Mouse (Mus musculus): ENCODE results near the gene Prrc2b. TPM values are rescaled to one million over a fixed set of nuclear protein-coding genes. Genes with fewer than 3 reads are reported as not detected.
A peak's percentile ranks its signal among the peaks of the same experiment; 100 is the strongest.

Prrc2b gene
- polyA plus RNA-seq, 1 experiment from 2014 or later: 44.8 TPM

GRCm38 (mm10) chr2:32163057-32163456, 12.2 kb downstream of the Prrc2b start:
- H3K4me1 ChIP-seq: peaks cover 49% of the 10 kb centered on the region
- WGBS: 88% methylated on average over 3 of the region's 3 CpGs
- H3K27me3 ChIP-seq: no peaks in the 10 kb centered on the region
- no peaks in the 10 kb centered on the region for H3K9me3 ChIP-seq
- no peak overlapping the region for H3K27ac ChIP-seq
- peaks cover 34% of the 10 kb centered on the region for H3K36me3 ChIP-seq
- H3K4me3 ChIP-seq: no peak overlapping the region
- no peak for ATAC-seq (ENCODE audit: insufficient number of reproducible peaks, insufficient read depth, low FRiP score, low TSS enrichment, low read depth)
- H3K4me2 ChIP-seq: no peak overlapping the region
- H3K9ac ChIP-seq: no peak overlapping the region

- Histone ChIP-seq H3K36me3 (peaks cover 31% of the 10 kb centered on the region), H3K27me3 (no peaks in the 10 kb centered on the region), H3K4me3 (no peak overlapping the region), H3K9me3 (no peaks in the 10 kb centered on the region), H3K4me1 (peaks cover 53% of the 10 kb centered on the region), H3K9ac (0 out of 2 replicates have a peak overlapping the region, but pooled peaks have one; percentile 22), H3K27ac (no peak overlapping the region), H3K4me2 (no peak overlapping the region)
- no peak for ATAC-seq (ENCODE audit: insufficient number of reproducible peaks, insufficient read depth, low FRiP score, low TSS enrichment, low read depth)
- 81% methylated on average over 12 of the region's 12 CpGs for WGBS
Measured at GRCm38 (mm10) chr2:32164503-32164902, 13.6 kb downstream of the Prrc2b start.

GRCm38 (mm10) chr2:32165040-32165800, 14.3 kb downstream of the Prrc2b start:
- H3K27ac ChIP-seq: no peak overlapping the region
- no peaks in the 10 kb centered on the region for H3K27me3 ChIP-seq
- H3K4me2 ChIP-seq: no peak overlapping the region
- no peaks in the 10 kb centered on the region for H3K9me3 ChIP-seq
- ATAC-seq (ENCODE audit: insufficient number of reproducible peaks, insufficient read depth, low FRiP score, low TSS enrichment, low read depth): no peak
- WGBS: 88% methylated on average over 11 of the region's 11 CpGs
- H3K36me3 ChIP-seq: peaks cover 24% of the 10 kb centered on the region
- no peak overlapping the region for H3K4me3 ChIP-seq
- peaks cover 60% of the 10 kb centered on the region for H3K4me1 ChIP-seq
- H3K9ac ChIP-seq: no peak overlapping the region

GRCm38 (mm10) chr2:32166581-32166980, 15.7 kb downstream of the Prrc2b start:
- peak overlapping the region; percentile 52 for H3K4me2 ChIP-seq
- H3K36me3 ChIP-seq: peaks cover 14% of the 10 kb centered on the region
- no peak overlapping the region for H3K4me3 ChIP-seq
- H3K9me3 ChIP-seq: no peaks in the 10 kb centered on the region
- H3K27me3 ChIP-seq: no peaks in the 10 kb centered on the region
- peaks cover 66% of the 10 kb centered on the region for H3K4me1 ChIP-seq
- no peak for ATAC-seq (ENCODE audit: insufficient number of reproducible peaks, insufficient read depth, low FRiP score, low TSS enrichment, low read depth)
- 5% methylated on average over 10 of the region's 10 CpGs for WGBS
- peak overlapping the region; percentile 19 for H3K27ac ChIP-seq
- peak overlapping the region; percentile 54 for H3K9ac ChIP-seq

GRCm38 (mm10) chr2:32167034-32167770, 16.3 kb downstream of the Prrc2b start:
- Histone ChIP-seq H3K27ac (peak overlapping the region; percentile 85), H3K4me2 (peak overlapping the region; percentile 52), H3K9ac (peak overlapping the region; percentile 54), H3K9me3 (no peaks in the 10 kb centered on the region), H3K36me3 (peaks cover 8% of the 10 kb centered on the region), H3K27me3 (no peaks in the 10 kb centered on the region), H3K4me1 (peaks cover 70% of the 10 kb centered on the region), H3K4me3 (peak overlapping the region; percentile 11; the same call in 1 of the 2 replicates)
- ATAC-seq (ENCODE audit: insufficient number of reproducible peaks, insufficient read depth, low FRiP score, low TSS enrichment, low read depth): no peak; the same call in 1 of the 2 replicates
- 12% methylated on average over 16 of the region's 16 CpGs for WGBS

- 3% methylated on average over 7 of the region's 7 CpGs for WGBS
- H3K9ac ChIP-seq: peak overlapping the region; percentile 54
- no peaks in the 10 kb centered on the region for H3K9me3 ChIP-seq
- ATAC-seq (ENCODE audit: insufficient number of reproducible peaks, insufficient read depth, low FRiP score, low TSS enrichment, low read depth): peak; percentile 53; the same call in 1 of the 2 replicates
- peaks cover 70% of the 10 kb centered on the region for H3K4me1 ChIP-seq
- no peaks in the 10 kb centered on the region for H3K27me3 ChIP-seq
- peak overlapping the region; percentile 85 for H3K27ac ChIP-seq
- peak overlapping the region; percentile 11; the same call in 1 of the 2 replicates for H3K4me3 ChIP-seq
- peak overlapping the region; percentile 52 for H3K4me2 ChIP-seq
- 0 out of 2 replicates have a peak, but pooled peaks cover 2% of the 10 kb centered on the region for H3K36me3 ChIP-seq
Measured at GRCm38 (mm10) chr2:32167819-32168218, 16.9 kb downstream of the Prrc2b start.

- Histone ChIP-seq H3K4me2 (no peak overlapping the region), H3K4me1 (peaks cover 76% of the 10 kb centered on the region), H3K27me3 (no peaks in the 10 kb centered on the region), H3K36me3 (no peaks in the 10 kb centered on the region), H3K27ac (no peak overlapping the region; the same call in 1 of the 2 replicates), H3K9me3 (no peaks in the 10 kb centered on the region), H3K4me3 (no peak overlapping the region), H3K9ac (peak overlapping the region; percentile 32; the same call in 1 of the 2 replicates)
- 23% methylated on average over 5 of the region's 5 CpGs for WGBS
- ATAC-seq (ENCODE audit: insufficient number of reproducible peaks, insufficient read depth, low FRiP score, low TSS enrichment, low read depth): no peak
Measured at GRCm38 (mm10) chr2:32169292-32169691, 18.4 kb downstream of the Prrc2b start.

- 68% methylated on average over 8 of the region's 8 CpGs for WGBS
- Histone ChIP-seq H3K36me3 (no peaks in the 10 kb centered on the region), H3K4me1 (peaks cover 76% of the 10 kb centered on the region), H3K4me2 (no peak overlapping the region), H3K27ac (peak overlapping the region; percentile 40; the same call in 1 of the 2 replicates), H3K4me3 (no peak overlapping the region), H3K9ac (peak overlapping the region; percentile 11; the same call in 1 of the 2 replicates), H3K9me3 (no peaks in the 10 kb centered on the region), H3K27me3 (no peaks in the 10 kb centered on the region)
- no peak for ATAC-seq (ENCODE audit: insufficient number of reproducible peaks, insufficient read depth, low FRiP score, low TSS enrichment, low read depth)
Measured at GRCm38 (mm10) chr2:32170010-32170409, 19.1 kb downstream of the Prrc2b start.

- ATAC-seq (ENCODE audit: insufficient number of reproducible peaks, insufficient read depth, low FRiP score, low TSS enrichment, low read depth): no peak
- Histone ChIP-seq H3K27ac (peak overlapping the region; percentile 16; the same call in 1 of the 2 replicates), H3K4me1 (peaks cover 71% of the 10 kb centered on the region)
Measured at GRCm38 (mm10) chr2:32171658-32172433, 21.0 kb downstream of the Prrc2b start.

GRCm38 (mm10) chr2:32174170-32174741, 23.4 kb downstream of the Prrc2b start:
- Histone ChIP-seq H3K9ac (peak overlapping the region; percentile 40; the same call in 1 of the 2 replicates), H3K27me3 (no peaks in the 10 kb centered on the region), H3K9me3 (no peaks in the 10 kb centered on the region), H3K4me1 (peaks cover 73% of the 10 kb centered on the region), H3K4me2 (peak overlapping the region; percentile 40), H3K4me3 (no peak overlapping the region), H3K36me3 (no peaks in the 10 kb centered on the region), H3K27ac (peak overlapping the region; percentile 78)
- 12% methylated on average over 13 of the region's 13 CpGs for WGBS
- peak; percentile 63 for ATAC-seq (ENCODE audit: insufficient number of reproducible peaks, insufficient read depth, low FRiP score, low TSS enrichment, low read depth)

More at GRCm38 (mm10) chr2:32171658-32172433, 21.0 kb downstream of the Prrc2b start:
- Histone ChIP-seq H3K4me2 (no peak overlapping the region), H3K9me3 (no peaks in the 10 kb centered on the region), H3K4me3 (no peak overlapping the region), H3K9ac (no peak overlapping the region), H3K27me3 (no peaks in the 10 kb centered on the region), H3K36me3 (no peaks in the 10 kb centered on the region)
- WGBS: 81% methylated on average over 14 of the region's 14 CpGs

Measured in embryonic facial prominence, embryonic 13.5 days (tissue).